Mouse (Mus musculus): ENCODE data around the gene Tgm2.

DNA sequence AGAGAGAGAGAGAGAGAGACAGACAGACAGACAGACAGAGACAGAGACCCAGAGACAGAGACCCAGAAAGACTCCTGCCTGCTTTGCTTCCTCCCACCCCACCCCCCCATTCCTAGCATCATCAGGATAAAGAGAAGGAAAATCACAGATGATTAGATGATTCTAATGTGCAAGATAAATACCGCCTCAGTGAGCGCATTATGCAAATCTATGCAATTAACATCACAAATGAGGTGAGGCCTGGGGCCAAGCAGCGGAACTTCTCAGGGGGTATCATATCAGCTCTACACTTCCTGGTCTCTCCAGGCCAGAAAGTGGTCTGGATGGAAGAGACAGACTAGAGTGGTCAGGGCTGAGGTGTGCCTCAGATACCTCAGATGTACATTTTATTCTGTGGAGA lies 31.3 kb upstream of the Tgm2 start:
- no peak for TF ChIP-seq POLR2A (IDR thresholded peaks at IDR 0.05; ENCODE audit: low read depth, low read length)
- TF ChIP-seq CTCF (IDR thresholded peaks at IDR 0.05; ENCODE audit: extremely low read depth, insufficient read length, insufficient replicate concordance, low read depth, low read length) = no peak

Measured in small intestine, adult 2 months (tissue).